Mouse (Mus musculus): ENCODE data around the gene Bicc1.
A peak's percentile ranks its signal among the peaks of the same experiment; 100 is the strongest.
"Not testable (repeated sequence)": the region's sequence is repeated elsewhere in the genome, so short reads cannot be mapped to it uniquely, and the experiment has no call there.

Gene Bicc1

DNA sequence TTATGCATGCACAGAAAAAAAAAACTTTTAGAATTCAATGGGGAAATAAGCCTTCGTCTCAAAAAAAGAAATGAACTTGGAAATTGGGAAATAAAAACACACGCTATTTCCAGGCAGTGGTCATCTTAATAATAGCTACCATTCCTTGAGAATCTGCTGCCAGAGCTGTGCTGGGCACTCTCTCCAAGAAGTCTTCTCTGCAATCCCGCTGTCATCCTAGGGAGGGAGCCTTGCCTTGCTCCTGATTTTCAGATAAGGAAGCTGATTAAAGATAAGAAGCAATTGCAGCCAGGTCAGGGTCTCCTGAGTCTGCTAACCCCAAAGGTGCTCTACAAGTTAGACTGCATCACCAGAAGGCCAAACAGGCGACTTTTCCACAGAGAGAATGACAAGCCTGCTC lies 161.4 kb downstream of the Bicc1 start:
- peak in 1 of 2 experiments; percentile 50 for DNase-seq (ENCODE audit: low spot score in 2 of 2)

DNA sequence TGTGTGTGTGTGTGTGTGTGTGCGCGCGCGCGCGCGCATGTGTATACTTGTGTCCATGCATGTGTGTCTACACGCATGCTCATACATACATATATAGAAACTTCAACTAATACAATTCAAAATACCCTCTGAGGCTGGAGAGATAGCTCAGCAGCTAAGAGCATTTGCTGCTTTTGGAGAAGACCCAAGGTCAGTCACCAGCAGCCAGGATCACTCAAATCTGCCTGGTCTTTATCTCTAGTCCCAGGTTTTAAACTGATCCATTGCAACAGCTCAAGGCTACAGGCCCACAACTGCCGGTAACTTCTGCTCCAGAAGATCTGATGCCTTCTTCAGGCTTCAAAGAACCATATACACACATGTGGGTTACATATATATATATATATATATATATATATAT lies 163.4 kb downstream of the Bicc1 start:
- no peak for DNase-seq (ENCODE audit: low spot score in 2 of 2)

DNA sequence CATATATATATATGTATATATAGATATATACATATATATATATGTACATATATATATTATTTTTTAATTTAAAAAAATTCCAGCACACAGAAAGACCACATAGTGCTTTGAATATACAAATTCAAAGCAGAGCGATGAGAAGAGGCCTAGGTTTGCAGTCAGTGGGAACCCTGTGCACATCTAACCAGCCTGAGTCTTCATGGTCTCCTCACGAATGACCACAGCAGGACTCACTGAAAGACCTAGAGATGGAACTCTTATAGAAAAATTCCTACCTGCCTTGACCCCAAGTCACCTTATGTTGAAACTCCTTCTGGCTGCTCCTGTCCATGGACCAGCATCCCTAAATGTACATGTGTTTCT lies 165.4 kb downstream of the Bicc1 start:
- no peak for DNase-seq (ENCODE audit: low spot score in 2 of 2)

DNA sequence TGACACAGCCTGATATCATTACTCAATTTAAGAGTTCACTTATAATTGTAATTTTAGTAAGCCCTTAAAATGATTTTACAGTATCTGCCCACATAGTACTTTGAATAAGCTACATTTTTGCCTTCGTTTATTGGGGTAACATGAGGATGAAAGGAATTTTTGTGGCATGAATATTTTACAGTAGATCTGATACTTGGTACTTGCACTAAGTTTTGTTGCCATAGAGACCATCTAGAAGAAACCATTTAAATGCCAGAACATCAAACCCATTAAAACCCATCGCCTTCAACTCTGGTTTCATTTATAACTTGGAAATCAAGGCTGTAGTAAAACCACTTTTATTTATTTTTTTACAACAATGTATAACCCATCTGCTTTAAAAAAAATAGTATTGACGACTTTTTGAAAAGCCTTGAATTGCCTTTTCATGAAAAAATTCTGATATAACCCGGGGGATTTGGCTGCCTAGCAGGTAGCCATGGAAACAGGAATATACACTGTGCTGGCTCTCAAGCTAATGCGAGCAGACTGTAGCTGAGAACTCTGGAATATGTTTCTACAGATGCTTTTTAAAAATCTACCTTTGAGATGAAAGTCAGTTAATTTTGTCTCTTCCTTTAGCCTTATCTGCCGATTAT lies 165.9 kb downstream of the Bicc1 start:
- DNase-seq (ENCODE audit: low spot score in 2 of 2), result peak; percentile 20 to 49

DNA sequence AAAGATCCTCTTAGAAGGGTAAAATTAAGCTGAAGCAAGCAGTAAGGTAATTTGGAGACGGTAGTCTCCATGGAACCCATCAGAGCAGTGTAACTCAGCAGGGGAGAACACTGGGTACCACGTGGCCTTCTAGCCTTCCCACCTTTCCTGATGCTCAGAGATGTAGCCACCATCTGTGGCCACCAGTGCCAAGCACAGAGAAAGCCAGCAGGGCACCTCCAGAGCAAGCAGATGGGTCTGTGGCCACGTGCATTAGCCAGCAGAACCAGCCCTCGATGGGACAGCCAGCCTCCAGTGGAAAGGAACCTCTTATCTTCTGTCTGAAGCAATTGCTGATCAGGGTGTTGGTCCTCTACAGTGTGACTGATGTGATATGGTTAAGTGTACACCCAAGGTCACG lies 172.1 kb downstream of the Bicc1 start:
- no peak for DNase-seq (ENCODE audit: low spot score in 2 of 2)

DNA sequence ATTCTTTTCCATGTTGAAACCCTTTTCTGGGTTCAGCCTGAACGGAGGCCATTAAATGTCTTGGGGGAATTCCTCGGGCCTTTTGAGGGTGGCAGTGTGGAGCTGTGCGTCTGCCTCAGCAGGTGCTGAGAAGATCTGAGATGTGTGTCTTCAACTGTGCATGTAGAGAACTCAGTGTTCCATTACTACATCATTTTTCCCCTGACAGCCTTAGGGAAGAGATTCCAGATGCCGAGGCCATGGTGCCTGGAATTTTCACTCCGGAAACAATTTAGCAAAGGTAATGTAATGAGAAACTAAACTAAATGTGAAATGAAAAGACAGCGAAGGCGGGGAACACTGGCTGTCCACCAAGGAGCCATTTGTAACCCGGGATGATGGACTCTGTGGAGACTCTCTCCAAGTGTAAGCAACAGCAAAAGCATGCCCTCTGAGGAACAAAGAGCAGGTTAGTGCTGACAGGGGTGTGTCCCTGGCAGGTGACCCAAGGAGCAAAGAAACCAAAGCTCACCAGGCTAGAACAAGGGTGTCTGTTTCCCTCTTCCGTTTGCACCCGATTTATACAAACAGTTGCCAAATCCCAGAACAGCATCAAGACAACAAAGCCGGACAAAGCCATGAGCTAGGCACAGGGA lies 176.3 kb downstream of the Bicc1 start:
- DNase-seq (ENCODE audit: low spot score in 2 of 2), result no peak

DNA sequence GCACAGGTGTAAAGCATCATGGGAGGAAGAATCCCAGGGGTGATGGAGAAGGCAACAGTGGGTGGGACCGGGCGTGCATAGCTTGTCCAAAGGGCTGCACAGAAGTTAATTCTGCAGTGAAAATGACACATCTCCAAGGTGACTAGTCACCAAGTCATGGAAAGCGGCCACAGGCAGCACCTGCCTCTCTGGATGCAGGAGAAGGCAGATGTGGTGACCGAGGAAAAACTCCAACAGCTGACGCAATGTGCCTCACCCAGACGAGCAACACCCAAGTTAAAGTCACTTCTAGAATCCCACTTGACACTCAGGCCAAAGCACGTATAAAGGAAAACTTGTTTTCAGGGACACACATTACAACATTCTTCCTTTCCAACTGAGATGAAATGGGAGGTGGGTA lies 177.3 kb downstream of the Bicc1 start:
- DNase-seq (ENCODE audit: low spot score in 2 of 2), result no peak

DNA sequence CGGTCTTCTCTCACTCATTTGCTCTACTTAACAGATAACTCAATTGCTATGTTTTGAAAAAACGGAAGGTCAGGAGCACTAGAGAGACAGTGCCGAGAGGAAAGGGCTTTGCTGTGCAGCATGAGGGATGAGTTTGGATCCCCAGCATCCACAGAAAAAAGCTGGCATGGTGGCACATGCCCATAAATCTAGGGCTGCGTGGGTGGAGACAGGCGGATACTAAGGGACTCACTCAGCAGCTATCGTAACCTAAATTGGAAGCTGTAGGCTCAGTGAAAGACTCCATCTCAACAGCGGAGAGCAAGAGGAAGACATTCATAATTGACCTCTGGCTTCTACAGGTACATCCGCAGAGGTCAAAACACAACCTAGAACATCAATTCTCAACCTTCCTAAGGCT lies 179.8 kb downstream of the Bicc1 start:
- DNase-seq (ENCODE audit: low spot score in 2 of 2), result no peak

DNA sequence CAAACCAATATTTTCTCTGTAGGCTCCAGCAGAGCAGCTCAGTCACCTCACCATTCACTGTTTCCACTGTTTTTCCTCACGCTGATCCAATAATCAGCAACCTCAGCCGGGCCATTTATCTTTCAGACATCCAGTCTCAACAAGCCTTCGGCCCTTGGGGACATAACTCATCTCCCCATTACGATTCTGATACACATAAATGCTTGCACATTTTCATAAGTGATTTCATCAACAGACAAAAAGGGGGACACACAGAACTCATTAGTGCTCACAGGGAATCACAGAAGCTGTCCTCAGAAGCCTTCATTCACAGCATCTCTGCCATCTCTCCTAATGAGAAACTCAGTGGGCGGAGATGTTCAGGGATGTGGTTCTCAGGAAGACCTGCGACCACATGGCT lies 182.4 kb downstream of the Bicc1 start:
- DNase-seq (ENCODE audit: low spot score in 2 of 2), result no peak

DNA sequence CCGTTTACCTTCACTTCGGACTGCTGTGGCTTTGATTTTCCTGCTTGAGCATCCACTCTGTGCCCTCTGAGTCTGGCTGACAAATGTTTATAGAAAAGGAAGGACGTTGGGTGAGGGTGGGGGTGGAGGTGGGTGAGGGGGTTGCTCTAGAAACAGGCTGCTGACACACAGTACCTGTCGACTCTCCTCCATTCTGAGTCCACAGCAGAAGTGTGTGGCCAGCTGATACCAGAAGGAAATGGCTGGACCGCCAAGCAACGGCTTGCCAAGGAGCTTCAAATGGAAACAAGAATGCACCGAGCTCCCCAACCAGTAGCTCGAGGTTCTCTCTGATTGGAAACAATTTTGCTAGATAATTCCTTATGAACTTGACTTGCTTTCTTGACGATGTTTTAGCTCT lies 182.9 kb downstream of the Bicc1 start:
- no peak for DNase-seq (ENCODE audit: low spot score in 2 of 2)

DNA sequence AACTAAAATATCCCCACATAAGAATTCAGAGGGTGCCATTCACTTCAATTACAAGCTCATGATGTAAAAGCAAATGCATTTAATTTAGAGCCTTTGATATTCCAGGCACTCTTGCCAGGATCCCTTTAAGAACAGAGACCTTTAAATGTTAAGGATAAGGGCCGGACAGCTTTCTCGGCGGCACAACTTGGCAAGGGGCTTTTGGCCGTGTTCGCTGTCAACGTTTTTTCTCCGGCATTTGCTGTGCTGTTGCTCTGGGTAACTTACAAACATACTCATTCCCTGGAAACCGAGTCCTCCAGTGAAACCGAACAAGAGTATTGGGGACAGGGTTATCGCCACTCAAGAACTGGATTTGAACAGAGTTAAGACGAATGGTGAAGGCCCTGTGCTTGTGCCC lies 188.3 kb downstream of the Bicc1 start:
- no peak for DNase-seq (ENCODE audit: low spot score in 2 of 2)

DNA sequence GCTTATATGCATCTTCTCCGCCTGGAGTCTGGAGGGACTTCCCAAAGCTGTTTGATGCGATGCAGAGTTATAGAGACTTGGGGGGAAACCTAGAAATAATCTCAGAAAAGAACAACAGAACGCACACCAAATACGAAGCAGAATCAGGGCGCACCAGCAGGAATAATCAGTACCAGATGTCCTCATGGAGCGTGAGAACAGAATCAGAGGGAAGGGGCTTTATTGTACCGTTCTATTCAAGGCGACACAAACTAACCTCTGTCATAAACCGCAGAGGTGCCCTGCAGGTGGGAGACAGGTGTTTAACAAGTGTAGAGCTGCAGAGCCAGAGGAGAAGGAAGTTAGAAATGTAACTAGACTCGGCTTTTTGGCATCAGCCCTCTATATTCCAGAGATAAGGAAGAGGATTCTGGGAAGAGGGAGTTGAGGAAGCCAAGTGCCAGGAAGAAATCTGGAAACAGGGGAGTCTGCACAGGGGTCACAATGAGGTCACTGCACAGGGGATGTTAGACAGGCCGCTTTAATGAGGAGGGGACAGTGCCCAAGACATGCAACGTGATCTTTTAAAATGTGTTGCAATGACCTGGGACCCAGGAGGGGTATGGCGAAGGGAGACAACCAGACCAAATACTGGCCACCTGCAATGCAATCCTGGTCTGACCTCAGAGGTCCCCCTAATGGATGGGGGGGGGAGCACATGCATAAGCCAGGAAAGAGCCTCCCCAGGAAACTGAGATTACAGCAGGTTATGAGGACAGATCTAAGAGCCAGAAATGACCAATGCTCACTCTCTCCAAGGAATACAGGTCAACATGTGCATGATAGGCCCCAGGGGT lies 190.4 kb downstream of the Bicc1 start:
- no peak for DNase-seq (ENCODE audit: low spot score in 2 of 2)

DNA sequence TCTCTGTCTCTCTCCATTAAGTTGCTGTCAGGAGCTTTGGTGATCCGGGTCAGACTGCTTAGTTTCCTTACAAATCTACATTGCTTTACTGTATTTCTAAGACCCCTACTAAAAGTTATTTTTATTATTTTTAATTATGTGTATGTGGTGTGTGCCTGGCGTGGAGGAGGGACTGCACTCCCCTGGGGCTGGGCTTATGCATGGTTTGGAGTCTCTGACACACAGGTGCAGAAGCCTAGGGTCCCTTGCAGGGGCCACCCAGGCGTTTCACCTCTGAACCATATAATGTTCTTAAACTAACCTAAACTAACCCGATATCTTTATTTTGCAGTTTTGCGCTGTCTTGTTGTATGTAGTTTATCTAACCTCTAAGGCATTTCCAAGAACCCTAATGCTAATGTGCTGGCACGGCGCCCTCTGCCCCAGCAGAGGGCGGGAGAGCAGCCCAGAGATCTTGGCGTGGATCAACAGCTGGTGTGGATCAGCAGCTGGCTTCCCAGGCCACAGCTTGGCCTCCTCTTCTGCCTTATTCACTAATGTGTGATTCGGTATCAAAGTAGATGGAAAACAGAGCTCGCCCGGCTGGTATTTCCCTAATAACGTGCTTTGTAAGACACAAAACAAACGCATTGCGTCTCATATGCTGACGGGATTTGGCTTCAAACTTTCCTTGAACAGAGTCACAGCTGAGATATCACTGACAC lies 192.7 kb downstream of the Bicc1 start:
- no peak for DNase-seq (ENCODE audit: low spot score in 2 of 2)

DNA sequence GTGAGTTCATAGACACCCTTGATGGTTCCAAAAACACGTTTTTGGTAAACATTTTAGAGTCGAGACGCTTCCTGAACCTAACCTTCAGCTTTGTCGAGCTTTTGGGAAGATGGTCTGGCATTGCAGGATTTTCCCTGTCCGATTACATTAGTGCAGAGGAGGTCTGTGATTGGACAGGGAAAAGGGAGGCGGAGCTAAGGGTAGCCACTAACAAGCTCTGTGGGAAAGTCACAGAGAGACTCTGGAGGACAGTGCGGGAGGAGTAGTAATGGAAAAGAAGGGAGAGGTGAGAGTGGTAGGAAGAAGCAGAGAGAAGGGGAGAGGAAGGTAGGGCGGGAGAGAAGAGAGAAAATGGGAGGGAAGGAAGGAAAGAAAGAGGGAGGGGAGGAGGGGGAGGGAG lies 194.8 kb downstream of the Bicc1 start:
- DNase-seq (ENCODE audit: low spot score in 2 of 2), result no peak

DNA sequence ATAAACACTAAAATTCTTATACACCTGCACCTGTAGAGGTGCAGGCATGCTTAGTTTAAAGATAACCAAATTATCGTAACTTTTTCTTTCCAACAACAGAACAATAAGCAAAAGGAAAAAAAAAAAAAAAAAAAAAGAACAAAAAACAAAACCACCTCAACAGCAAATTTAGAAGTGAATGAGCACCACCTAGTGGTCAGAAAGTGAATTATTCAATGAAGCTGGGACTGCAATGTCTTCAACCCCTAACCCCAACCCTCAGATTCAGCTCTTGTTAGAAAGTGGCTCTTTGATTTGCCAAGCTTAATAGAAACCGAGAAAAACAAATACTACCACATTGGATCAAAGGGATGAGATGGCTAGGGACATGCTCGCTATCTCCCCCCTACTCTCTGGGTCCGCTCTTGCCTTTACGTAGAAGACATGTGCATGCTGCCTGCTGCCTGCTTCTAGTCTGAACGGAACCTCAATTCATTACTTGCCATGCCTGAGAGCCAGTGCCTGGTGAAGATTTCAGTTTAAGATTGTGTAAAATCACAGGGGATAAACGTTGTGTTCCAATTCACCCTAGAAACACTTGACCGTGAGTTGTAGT lies 195.8 kb downstream of the Bicc1 start:
- DNase-seq (ENCODE audit: low spot score in 2 of 2), result peak in 1 of 2 experiments; percentile 52

DNA sequence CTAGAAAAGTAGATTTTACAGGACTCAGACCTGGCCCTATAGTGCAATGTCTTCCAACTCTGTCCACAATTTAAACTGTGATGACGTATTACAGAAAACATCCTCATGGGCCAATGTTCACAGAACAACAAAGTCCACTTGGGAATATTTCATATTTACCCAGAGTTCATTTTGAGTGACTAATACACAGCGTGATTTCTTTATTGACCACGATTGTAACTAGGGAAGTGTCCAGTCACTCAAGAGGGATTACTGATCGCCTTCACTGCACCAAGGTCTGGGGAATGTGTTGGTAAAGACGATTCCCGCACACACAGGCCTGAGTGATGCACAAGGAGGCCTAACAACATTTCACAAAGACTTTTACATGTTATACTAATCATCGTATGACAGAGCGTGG lies 197.9 kb downstream of the Bicc1 start:
- DNase-seq (ENCODE audit: low spot score in 2 of 2), result no peak

DNA sequence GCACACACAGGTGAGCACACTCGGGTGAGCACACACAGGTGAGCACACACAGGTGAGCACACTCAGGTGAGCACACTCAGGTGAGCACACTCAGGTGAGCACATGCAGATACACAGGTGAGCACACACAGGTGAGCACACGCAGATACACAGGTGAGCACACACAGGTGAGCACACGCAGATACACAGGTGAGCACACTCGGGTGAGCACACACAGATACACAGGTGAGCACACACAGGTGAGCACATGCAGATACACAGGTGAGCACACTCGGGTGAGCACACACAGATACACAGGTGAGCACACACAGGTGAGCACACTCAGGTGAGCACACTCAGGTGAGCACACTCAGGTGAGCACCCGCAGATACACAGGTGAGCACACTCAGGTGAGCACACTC lies 199.1 kb downstream of the Bicc1 start:
- not testable (repeated sequence) for DNase-seq (ENCODE audit: low spot score in 2 of 2)

DNA sequence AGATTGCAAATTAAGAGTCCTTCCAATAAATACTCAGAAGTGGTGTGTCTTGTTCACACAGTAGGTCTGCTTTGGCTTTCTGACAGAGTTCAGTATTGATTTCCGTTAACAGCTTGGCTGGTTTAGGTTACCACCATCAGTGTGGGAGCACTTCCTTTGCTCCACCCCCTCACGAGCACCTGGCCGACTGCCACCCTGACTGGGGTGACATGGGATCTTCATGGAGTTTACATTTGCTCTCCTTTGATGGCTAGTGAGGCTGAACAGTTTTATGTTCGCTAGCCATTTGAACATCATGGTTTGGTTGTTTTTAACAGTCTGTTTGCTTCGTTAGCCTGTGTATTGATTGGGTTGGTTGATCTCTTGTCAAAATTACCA lies 206.7 kb downstream of the Bicc1 start:
- no peak for DNase-seq (ENCODE audit: low spot score in 2 of 2)

DNA sequence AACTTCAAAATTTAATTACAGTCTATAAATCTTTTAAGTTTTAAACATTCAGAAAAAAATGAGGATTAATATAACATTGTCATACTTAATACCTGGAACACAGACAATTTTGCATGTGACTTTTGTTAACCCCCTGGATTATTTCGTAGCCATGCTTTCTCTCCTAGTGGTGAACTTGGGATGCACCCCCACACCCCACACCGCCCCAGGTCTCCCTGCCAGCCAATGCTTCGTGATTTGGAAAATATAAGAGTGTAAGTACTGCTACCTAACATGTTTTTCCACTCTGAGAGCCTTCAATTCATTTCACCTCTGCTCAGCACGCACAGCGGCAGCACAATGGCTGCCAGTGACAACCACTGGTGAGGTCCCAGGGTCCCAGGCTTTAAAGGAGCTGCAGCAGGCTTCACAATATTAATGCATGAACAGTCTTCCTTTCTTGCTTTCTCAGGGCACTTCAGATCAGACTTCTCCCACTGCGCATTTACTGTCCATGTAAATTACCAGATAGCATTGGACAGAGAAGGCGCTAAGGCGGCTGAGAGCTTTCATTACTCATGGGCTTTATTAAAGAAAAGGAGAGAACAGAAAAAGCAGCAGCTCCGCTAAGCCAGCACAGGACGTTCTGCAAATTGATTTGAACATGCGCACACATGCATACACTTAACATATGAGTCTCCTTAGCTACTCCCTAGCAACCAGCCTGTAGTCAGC lies 207.3 kb downstream of the Bicc1 start:
- peak in 1 of 2 experiments; percentile 33 for DNase-seq (ENCODE audit: low spot score in 2 of 2)

DNA sequence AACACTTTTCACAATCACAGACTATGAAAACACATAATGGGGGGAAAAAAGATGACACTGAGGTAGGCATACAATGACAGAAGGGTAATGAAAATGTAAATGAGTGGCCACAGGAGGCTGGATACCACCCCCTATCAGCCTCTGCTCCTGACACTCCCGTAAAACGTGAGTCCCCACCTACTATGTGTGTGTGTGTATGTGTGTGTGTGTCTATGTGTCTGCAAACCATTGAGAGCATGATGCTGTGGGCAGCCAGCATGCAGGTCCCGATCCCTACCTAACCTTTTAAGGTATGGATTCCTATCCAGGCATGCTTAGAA lies 209.4 kb downstream of the Bicc1 start:
- DNase-seq (ENCODE audit: low spot score in 2 of 2), result no peak

DNA sequence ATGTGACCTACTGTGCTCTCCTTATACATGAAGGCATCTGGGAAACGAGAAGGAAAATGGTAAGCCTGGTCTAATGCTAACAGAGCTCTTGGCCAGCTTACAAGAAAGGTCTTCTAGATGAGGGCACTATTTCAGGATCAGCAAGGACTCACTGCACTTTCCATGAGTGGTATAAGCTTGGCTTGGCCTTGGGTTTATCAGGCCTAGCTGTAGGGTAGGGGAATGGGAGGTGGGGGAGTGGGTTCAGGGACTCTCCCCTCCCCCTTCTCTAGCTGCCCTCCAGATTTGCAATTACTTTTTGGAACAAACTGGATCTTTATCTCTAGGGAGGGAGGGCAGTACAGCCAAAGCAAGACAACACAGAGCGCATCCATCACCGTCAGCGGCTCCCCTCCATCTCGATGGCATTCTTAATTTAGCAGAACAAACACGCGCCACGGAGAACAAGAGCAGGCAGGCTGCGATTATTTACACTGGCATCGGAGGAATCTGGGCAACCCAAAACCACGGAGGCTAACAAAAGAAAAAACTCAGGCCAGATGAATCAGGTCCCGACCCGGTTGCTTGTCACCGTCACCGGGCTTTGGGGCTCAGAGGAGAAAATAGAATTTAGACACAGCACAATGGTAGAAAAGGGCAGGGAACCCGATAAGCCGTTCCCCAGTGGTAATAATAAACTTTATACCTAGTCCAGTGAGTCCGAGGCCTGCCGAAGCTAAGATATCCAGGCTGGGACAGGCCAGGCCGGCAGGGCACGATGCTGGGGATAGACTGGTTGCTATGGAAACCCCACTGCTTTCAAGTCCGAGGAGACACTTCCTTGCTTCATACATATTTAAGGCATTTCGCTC lies 210.0 kb downstream of the Bicc1 start:
- DNase-seq (ENCODE audit: low spot score in 2 of 2), result peak in 1 of 2 experiments; percentile 48

Measured in left cerebral cortex, adult 9 months (tissue).